Mouse (Mus musculus): ENCODE data around the gene Bet1l. TPM values are rescaled to one million over a fixed set of nuclear protein-coding genes. Genes with fewer than 3 reads are reported as not detected.

The Bet1l gene
- total RNA-seq, 2 experiments from 2014 or later: 23.7 to 24.5 TPM

GRCm38 (mm10) chr7:140834968-140835757 is 22.2 kb downstream of the Bet1l start, which contains the start of gene Urah:
TSS of gene Urah (plus strand) at chr7:140835018.
- no peak for DNase-seq (ENCODE audit: low spot score in 2 of 2)

GRCm38 (mm10) chr7:140833341-140833740 is 24.0 kb downstream of the Bet1l start:
- no peak for DNase-seq (ENCODE audit: low spot score in 2 of 2)

GRCm38 (mm10) chr7:140831447-140831846 is 25.9 kb downstream of the Bet1l start:
- no peak for DNase-seq (ENCODE audit: low spot score in 2 of 2)

GRCm38 (mm10) chr7:140828171-140828881 is 29.1 kb downstream of the Bet1l start:
- DNase-seq (ENCODE audit: low spot score in 2 of 2): no peak

- DNase-seq (ENCODE audit: low spot score in 2 of 2): no peak
Observed at GRCm38 (mm10) chr7:140822731-140823130, 34.6 kb downstream of the Bet1l start.

- DNase-seq (ENCODE audit: low spot score in 2 of 2): no peak
Observed at GRCm38 (mm10) chr7:140821653-140822329, 35.6 kb downstream of the Bet1l start, which contains the start of gene Zfp941. TSS of gene Zfp941 (minus strand) at chr7:140822178.

- DNase-seq (ENCODE audit: low spot score in 2 of 2): no peak
Observed at GRCm38 (mm10) chr7:140821305-140821652, 36.1 kb downstream of the Bet1l start.

GRCm38 (mm10) chr7:140820173-140820572 is 37.2 kb downstream of the Bet1l start:
- DNase-seq (ENCODE audit: low spot score in 2 of 2): no peak

GRCm38 (mm10) chr7:140812850-140813249 is 44.5 kb downstream of the Bet1l start:
- no peak for DNase-seq (ENCODE audit: low spot score in 2 of 2)

- no peak for DNase-seq (ENCODE audit: low spot score in 2 of 2)
Observed at GRCm38 (mm10) chr7:140811714-140812113, 45.7 kb downstream of the Bet1l start.

GRCm38 (mm10) chr7:140810496-140810895 is 46.9 kb downstream of the Bet1l start:
- DNase-seq (ENCODE audit: low spot score in 2 of 2): no peak

GRCm38 (mm10) chr7:140805704-140806103 is 51.7 kb downstream of the Bet1l start:
- DNase-seq (ENCODE audit: low spot score in 2 of 2): no peak

Other genes starting within 250 kb of the Bet1l start
- gene Olfr61, start 228.6 kb downstream of the Bet1l start, total RNA-seq (2021): not detected
- not detected for gene Olfr53, start 211.1 kb downstream of the Bet1l start, total RNA-seq (2021)
- gene Olfr539, start 197.6 kb downstream of the Bet1l start, total RNA-seq (2021): under 1 TPM in 1 of 2 experiments, not detected in 1; 0.02 TPM
- gene Olfr45, start 175.6 kb downstream of the Bet1l start, total RNA-seq (2021): not detected
- gene Olfr541, start 160.3 kb downstream of the Bet1l start, total RNA-seq (2021): not detected
- 1 to 10 TPM in 1 of 2 experiments, under 1 TPM in 1; 0.54 to 3.6 TPM for gene Cyp2e1, start 93.8 kb downstream of the Bet1l start, total RNA-seq (2021)
- gene Syce1, start 69.7 kb downstream of the Bet1l start, total RNA-seq (2021): not detected
- gene Zfp941, start 35.4 kb downstream of the Bet1l start, total RNA-seq (2021): under 1 TPM in 1 of 2 experiments, not detected in 1; 0.07 TPM
- gene Urah, start 22.6 kb downstream of the Bet1l start, total RNA-seq (2021): under 1 TPM in 1 of 2 experiments, not detected in 1; 0.44 TPM
- gene Scgb1c1, start 12.0 kb downstream of the Bet1l start, total RNA-seq (2021): not detected
- gene Odf3, start 9.8 kb downstream of the Bet1l start, total RNA-seq (2021): not detected
- gene Gm45785, start 1.2 kb downstream of the Bet1l start, total RNA-seq (2021): not detected
- 10 to 100 TPM; 35.4 to 40.9 TPM for gene Ric8a, start 620 bp downstream of the Bet1l start, total RNA-seq (2021)
- gene Psmd13, start 24.4 kb upstream of the Bet1l start, total RNA-seq (2021): 100 to 1,000 TPM; 120 to 129 TPM
- 10 to 100 TPM; 16.4 to 18.9 TPM for gene Sirt3, start 24.7 kb upstream of the Bet1l start, total RNA-seq (2021)
- 100 to 1,000 TPM; 754 to 792 TPM for gene Cox8b, start 42.9 kb upstream of the Bet1l start, total RNA-seq (2021)
- under 1 TPM in 1 of 2 experiments, not detected in 1; 0.08 TPM for gene Nlrp6, start 63.3 kb upstream of the Bet1l start, total RNA-seq (2021)
- 10 to 100 TPM; 15.8 to 16.6 TPM for gene Pgghg, start 83.8 kb upstream of the Bet1l start, total RNA-seq (2021)
- 1 to 10 TPM; 2.0 to 2.4 TPM for gene Ifitm5, start 92.7 kb upstream of the Bet1l start, total RNA-seq (2021)
- gene Gm45717, start 98.4 kb upstream of the Bet1l start, total RNA-seq (2021): not detected
- 100 to 1,000 TPM; 238 to 274 TPM for gene Ifitm2, start 98.4 kb upstream of the Bet1l start, total RNA-seq (2021)
- gene Ifitm1, start 109.6 kb upstream of the Bet1l start, total RNA-seq (2021): 1 to 10 TPM; 4.9 to 8.2 TPM
- gene Ifitm3, start 153.2 kb upstream of the Bet1l start, total RNA-seq (2021): 10 to 100 TPM; 75.0 to 79.2 TPM
- 1 to 10 TPM in 1 of 2 experiments, not detected in 1; 1.2 TPM for gene Ifitm6, start 160.3 kb upstream of the Bet1l start, total RNA-seq (2021)
- not detected for gene Gm17387, start 171.6 kb upstream of the Bet1l start, total RNA-seq (2021)
- under 1 TPM; 0.22 to 0.62 TPM for gene B4galnt4, start 203.5 kb upstream of the Bet1l start, total RNA-seq (2021)
- under 1 TPM; 0.25 to 0.54 TPM for gene Pkp3, start 220.6 kb upstream of the Bet1l start, total RNA-seq (2021)
- 1 to 10 TPM; 2.9 to 3.7 TPM for gene Sigirr, start 243.0 kb upstream of the Bet1l start, total RNA-seq (2021)

All from gastrocnemius, postnatal 4 days (tissue).